Mouse (Mus musculus) MEL (cell line): ENCODE data around the gene Hipk3.

Source experiments
- CHD2 ChIP-seq: IDR thresholded peaks from 2 replicates; pipeline ENCODE4 v1.6.1; 2011; ENCODE audit warnings: low read length, improper control_type of control experiment
- CTCF ChIP-seq, 3 experiments: IDR thresholded peaks in 2 of 3; conservative IDR thresholded peaks in 1 of 3; 2 replicates each; pipeline ENCODE4 v1.5.1; 2011 to 2012; ENCODE audit warnings: low read length in 3 of 3, low read depth in 2 of 3, mild to moderate bottlenecking in 2 of 3, improper control_type of control experiment in 1 of 3, inconsistent platforms in 1 of 3, mixed read lengths in 1 of 3, moderate library complexity in 1 of 3; ENCODE audit not compliant: control insufficient read depth in 1 of 3, insufficient read depth in 1 of 3, poor library complexity in 1 of 3, severe bottlenecking in 1 of 3
- EP300 ChIP-seq, 2 experiments: IDR thresholded peaks; 2 replicates each; pipeline ENCODE4 v1.6.1; 2011; ENCODE audit warnings: improper control_type of control experiment in 2 of 2, low read length in 2 of 2, low read depth in 1 of 2, mild to moderate bottlenecking in 1 of 2
- MAFK ChIP-seq: IDR thresholded peaks from 2 replicates; pipeline ENCODE4 v1.6.1; 2011; ENCODE audit warnings: low read depth, mild to moderate bottlenecking, low read length, improper control_type of control experiment, borderline replicate concordance
- MAZ ChIP-seq: IDR thresholded peaks from 2 replicates; pipeline ENCODE4 v1.6.1; 2012; ENCODE audit warnings: low read depth, mild to moderate bottlenecking, inconsistent platforms, low read length, improper control_type of control experiment
- MEF2A ChIP-seq: IDR thresholded peaks from 2 replicates; pipeline ENCODE4 v1.6.1; 2014; ENCODE audit warnings: low read depth, mild to moderate bottlenecking, inconsistent platforms, low read length, improper control_type of control experiment; ENCODE audit not compliant: poor library complexity, insufficient replicate concordance, severe bottlenecking; ENCODE audit errors: extremely low read depth
- MXI1 ChIP-seq: IDR thresholded peaks from 2 replicates; pipeline ENCODE4 v1.6.1; 2011; ENCODE audit warnings: mild to moderate bottlenecking, low read depth, low read length, improper control_type of control experiment
- POLR2A ChIP-seq, 2 experiments: IDR thresholded peaks; 2 replicates each; pipeline ENCODE4 v1.6.1; 2011 to 2012; ENCODE audit warnings: low read length in 2 of 2, mild to moderate bottlenecking in 2 of 2, control low read depth in 1 of 2, improper control_type of control experiment in 1 of 2, low read depth in 1 of 2, moderate library complexity in 1 of 2; ENCODE audit not compliant: control insufficient read depth in 1 of 2, insufficient read depth in 1 of 2, poor library complexity in 1 of 2
- POLR2AphosphoS2 ChIP-seq: IDR thresholded peaks from 2 replicates; pipeline ENCODE4 v1.6.1; 2011; ENCODE audit warnings: low read length, improper control_type of control experiment
- SMC3 ChIP-seq: IDR thresholded peaks from 2 replicates; pipeline ENCODE4 v1.6.1; 2011; ENCODE audit warnings: low read depth, low read length, improper control_type of control experiment
- TBP ChIP-seq: IDR thresholded peaks from 2 replicates; pipeline ENCODE4 v1.8.0; 2011; ENCODE audit warnings: low read depth, low read length, improper control_type of control experiment
- USF2 ChIP-seq, 2 experiments: IDR thresholded peaks; 2 replicates each; pipeline ENCODE4 v1.6.1; 2011 to 2012; ENCODE audit warnings: improper control_type of control experiment in 2 of 2, low read length in 2 of 2, borderline replicate concordance in 1 of 2, inconsistent platforms in 1 of 2, low read depth in 1 of 2, mild to moderate bottlenecking in 1 of 2; ENCODE audit not compliant: insufficient read depth in 1 of 2

- no peak for TF ChIP-seq EP300 (IDR thresholded peaks at IDR 0.05; ENCODE audit: low read depth in 1 of 2, low read length in 2 of 2)
- TF ChIP-seq USF2 (IDR thresholded peaks at IDR 0.05; ENCODE audit: borderline replicate concordance in 1 of 2, insufficient read depth in 1 of 2, low read depth in 1 of 2, low read length in 2 of 2) = no peak
- no peak for TF ChIP-seq POLR2AphosphoS2
- no peak for TF ChIP-seq CHD2
- TF ChIP-seq MEF2A = no peak
- TF ChIP-seq CTCF (IDR thresholded peaks at IDR 0.05 in 2 of 3, conservative IDR thresholded peaks at IDR 0.05 in 1 of 3; ENCODE audit: control insufficient read depth in 1 of 3, insufficient read depth in 1 of 3, low read depth in 2 of 3, low read length in 3 of 3, poor library complexity in 1 of 3, severe bottlenecking in 1 of 3) = no peak
- no peak for TF ChIP-seq MAFK
- no peak for TF ChIP-seq TBP
- no peak for TF ChIP-seq SMC3
- TF ChIP-seq POLR2A (IDR thresholded peaks at IDR 0.05; ENCODE audit: control insufficient read depth in 1 of 2, insufficient read depth in 1 of 2, low read depth in 1 of 2, low read length in 2 of 2, poor library complexity in 1 of 2) = no peak
- TF ChIP-seq MAZ = no peak
- TF ChIP-seq MXI1 = no peak
Observed at GRCm38 (mm10) chr2:104411806-104412205, 82.4 kb downstream of the Hipk3 start.
